Mouse (Mus musculus): Measurements from ENCODE around the gene Olfr1179. TPM values are rescaled to one million over a fixed set of nuclear protein-coding genes. Genes with fewer than 3 reads are reported as not detected.

Gene Olfr1179
- polyA plus RNA-seq (2014; fragmentation: Illumina TruSeq; extraction: RNeasy Lipid Tissue Mini Kit (QIAGEN cat#74804); ENCODE audit: low read depth, low replicate concordance): not detected

GRCm38 (mm10) chr2:88406353-88406752 is at the start of gene Olfr1179:
TSS of gene Olfr1179 (minus strand) at chr2:88406453.

DNA sequence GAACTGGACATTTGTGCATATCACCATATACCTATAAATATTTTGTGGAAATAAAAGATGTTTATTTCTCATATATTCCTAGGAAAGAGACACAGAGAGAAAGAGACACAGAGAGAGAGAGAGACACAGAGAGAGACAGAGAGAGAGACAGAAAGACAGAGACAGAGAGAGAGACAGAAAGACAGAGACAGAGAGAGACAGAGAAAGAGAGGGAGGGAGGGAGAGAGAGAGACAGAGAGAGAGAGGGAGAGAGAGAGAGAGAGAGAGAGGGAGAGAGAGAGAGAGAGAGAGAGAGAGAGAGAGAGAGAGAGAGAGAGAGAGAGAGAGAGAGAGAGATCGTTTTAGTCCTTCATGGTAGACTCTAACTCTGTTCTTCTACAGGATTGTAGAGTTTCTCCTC is 48.3 kb upstream of the Olfr1179 start, which contains the start of gene Olfr1183:
Olfr1183 (plus strand) TSS at position 301 of the 400 bp plus-strand sequence.

DNA sequence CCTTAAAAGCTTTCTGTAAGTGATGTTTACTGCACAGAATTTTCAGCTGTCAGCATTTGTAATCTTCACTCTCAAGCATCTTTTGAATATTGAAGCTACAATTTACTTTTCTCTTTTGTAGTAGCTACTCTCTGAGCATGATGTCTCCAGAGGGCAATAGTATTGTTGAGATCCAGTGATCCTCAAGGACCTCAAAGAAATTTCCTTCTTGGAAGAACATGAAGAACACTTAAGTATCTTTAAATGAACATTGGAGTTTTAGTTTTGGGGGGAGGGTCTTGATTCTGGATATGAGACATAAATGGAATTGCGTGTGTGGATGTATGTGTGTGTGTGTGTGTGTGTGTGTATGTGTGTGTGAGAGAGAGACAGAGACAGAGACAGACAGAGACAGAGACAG is 42.8 kb upstream of the Olfr1179 start, which contains the start of gene Gm13757:
Gm13757 (minus strand) TSS at position 101 of the 400 bp plus-strand sequence.

DNA sequence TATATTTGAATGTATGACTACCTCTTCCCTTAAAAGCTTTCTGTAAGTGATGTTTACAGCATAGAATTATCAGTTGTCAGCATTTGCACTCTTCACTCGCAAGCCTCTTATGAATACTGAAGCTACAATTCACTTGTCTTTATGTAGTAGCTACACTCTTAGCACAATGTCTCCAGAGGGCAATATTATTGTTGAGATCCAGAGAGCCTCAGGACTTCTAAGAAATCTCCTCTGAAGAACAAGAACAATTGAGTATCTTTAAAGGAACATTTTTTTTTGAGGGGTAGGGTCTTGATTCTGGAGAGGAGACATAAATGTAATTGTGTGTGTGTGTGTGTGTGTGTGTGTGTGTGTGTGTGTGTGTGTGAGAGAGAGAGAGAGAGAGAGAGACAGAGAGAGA is 19.8 kb upstream of the Olfr1179 start, which contains the start of gene Olfr1181:
Olfr1181 (minus strand) TSS at position 101 of the 400 bp plus-strand sequence.

DNA sequence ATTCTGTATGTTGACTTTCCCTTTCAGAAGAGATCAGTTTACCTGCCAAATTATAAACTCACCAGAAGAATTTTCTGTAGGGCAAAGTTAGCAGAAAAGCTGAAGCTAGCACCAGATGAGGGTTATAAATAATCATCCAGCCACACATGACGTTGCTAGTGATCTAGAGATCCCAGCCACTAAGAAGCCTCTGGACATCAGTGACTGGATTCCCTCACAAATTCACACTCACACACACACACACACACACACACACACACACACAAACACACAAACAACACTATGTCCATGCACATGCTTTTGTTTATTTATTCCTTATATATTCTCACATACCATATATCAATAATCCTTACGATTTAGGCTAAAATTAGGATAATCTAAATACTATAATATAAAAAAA is 12.8 kb upstream of the Olfr1179 start, which contains the start of gene Olfr1180:
Olfr1180 (minus strand) TSS at position 101 of the 400 bp plus-strand sequence.

DNA sequence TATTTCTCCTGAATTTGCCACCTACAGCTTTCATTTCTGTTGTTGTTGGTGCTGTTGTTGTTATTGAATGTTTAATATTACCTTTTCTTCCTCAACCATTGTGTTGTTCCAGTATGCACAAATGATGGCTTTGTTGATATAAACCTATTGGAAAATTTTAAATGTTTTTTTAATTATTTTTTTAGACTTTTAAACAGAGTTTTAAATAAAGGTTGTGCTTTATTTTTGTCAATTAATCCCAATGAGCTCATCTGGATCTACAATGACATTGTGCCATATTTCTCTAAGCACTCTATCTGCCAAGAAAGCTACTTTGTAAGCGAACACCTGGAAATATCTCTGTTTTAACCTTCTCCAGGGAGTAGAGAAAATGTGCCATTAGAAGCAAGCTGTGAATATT is 19.5 kb downstream of the Olfr1179 start, which contains the start of gene Olfr1178:
Olfr1178 (plus strand) TSS at position 301 of the 400 bp plus-strand sequence.

Other genes starting within 250 kb of the Olfr1179 start
- gene Olfr1168, start 224.6 kb downstream of the Olfr1179 start, polyA plus RNA-seq (2014; fragmentation: Illumina TruSeq; extraction: RNeasy Lipid Tissue Mini Kit (QIAGEN cat#74804); ENCODE audit: low read depth, low replicate concordance): not detected
- not detected for gene Olfr1170, start 178.1 kb downstream of the Olfr1179 start, polyA plus RNA-seq (2014; fragmentation: Illumina TruSeq; extraction: RNeasy Lipid Tissue Mini Kit (QIAGEN cat#74804); ENCODE audit: low read depth, low replicate concordance)
- not detected for gene Olfr1173, start 126.6 kb downstream of the Olfr1179 start, polyA plus RNA-seq (2014; fragmentation: Illumina TruSeq; extraction: RNeasy Lipid Tissue Mini Kit (QIAGEN cat#74804); ENCODE audit: low read depth, low replicate concordance)
- gene Olfr1174-ps, start 91.3 kb downstream of the Olfr1179 start, polyA plus RNA-seq (2014; fragmentation: Illumina TruSeq; extraction: RNeasy Lipid Tissue Mini Kit (QIAGEN cat#74804); ENCODE audit: low read depth, low replicate concordance): not detected
- gene Olfr1175-ps, start 79.2 kb downstream of the Olfr1179 start, polyA plus RNA-seq (2014; fragmentation: Illumina TruSeq; extraction: RNeasy Lipid Tissue Mini Kit (QIAGEN cat#74804); ENCODE audit: low read depth, low replicate concordance): not detected
- gene Olfr1176, start 69.7 kb downstream of the Olfr1179 start, polyA plus RNA-seq (2014; fragmentation: Illumina TruSeq; extraction: RNeasy Lipid Tissue Mini Kit (QIAGEN cat#74804); ENCODE audit: low read depth, low replicate concordance): not detected
- gene Olfr1177-ps, start 60.0 kb downstream of the Olfr1179 start, polyA plus RNA-seq (2014; fragmentation: Illumina TruSeq; extraction: RNeasy Lipid Tissue Mini Kit (QIAGEN cat#74804); ENCODE audit: low read depth, low replicate concordance): not detected
- not detected for gene Olfr1178, start 19.4 kb downstream of the Olfr1179 start, polyA plus RNA-seq (2014; fragmentation: Illumina TruSeq; extraction: RNeasy Lipid Tissue Mini Kit (QIAGEN cat#74804); ENCODE audit: low read depth, low replicate concordance)
- gene Olfr1180, start 12.7 kb upstream of the Olfr1179 start, polyA plus RNA-seq (2014; fragmentation: Illumina TruSeq; extraction: RNeasy Lipid Tissue Mini Kit (QIAGEN cat#74804); ENCODE audit: low read depth, low replicate concordance): not detected
- not detected for gene Olfr1181, start 19.7 kb upstream of the Olfr1179 start, polyA plus RNA-seq (2014; fragmentation: Illumina TruSeq; extraction: RNeasy Lipid Tissue Mini Kit (QIAGEN cat#74804); ENCODE audit: low read depth, low replicate concordance)
- not detected for gene Gm13757, start 42.7 kb upstream of the Olfr1179 start, polyA plus RNA-seq (2014; fragmentation: Illumina TruSeq; extraction: RNeasy Lipid Tissue Mini Kit (QIAGEN cat#74804); ENCODE audit: low read depth, low replicate concordance)
- gene Olfr1183, start 48.4 kb upstream of the Olfr1179 start, polyA plus RNA-seq (2014; fragmentation: Illumina TruSeq; extraction: RNeasy Lipid Tissue Mini Kit (QIAGEN cat#74804); ENCODE audit: low read depth, low replicate concordance): not detected
- not detected for gene Olfr1184, start 77.1 kb upstream of the Olfr1179 start, polyA plus RNA-seq (2014; fragmentation: Illumina TruSeq; extraction: RNeasy Lipid Tissue Mini Kit (QIAGEN cat#74804); ENCODE audit: low read depth, low replicate concordance)
- gene Olfr1185-ps1, start 86.9 kb upstream of the Olfr1179 start, polyA plus RNA-seq (2014; fragmentation: Illumina TruSeq; extraction: RNeasy Lipid Tissue Mini Kit (QIAGEN cat#74804); ENCODE audit: low read depth, low replicate concordance): not detected
- gene Olfr1186, start 112.1 kb upstream of the Olfr1179 start, polyA plus RNA-seq (2014; fragmentation: Illumina TruSeq; extraction: RNeasy Lipid Tissue Mini Kit (QIAGEN cat#74804); ENCODE audit: low read depth, low replicate concordance): not detected
- not detected for gene Olfr1188, start 150.5 kb upstream of the Olfr1179 start, polyA plus RNA-seq (2014; fragmentation: Illumina TruSeq; extraction: RNeasy Lipid Tissue Mini Kit (QIAGEN cat#74804); ENCODE audit: low read depth, low replicate concordance)
- not detected for gene Olfr1189, start 180.0 kb upstream of the Olfr1179 start, polyA plus RNA-seq (2014; fragmentation: Illumina TruSeq; extraction: RNeasy Lipid Tissue Mini Kit (QIAGEN cat#74804); ENCODE audit: low read depth, low replicate concordance)
- gene Olfr1191-ps1, start 234.1 kb upstream of the Olfr1179 start, polyA plus RNA-seq (2014; fragmentation: Illumina TruSeq; extraction: RNeasy Lipid Tissue Mini Kit (QIAGEN cat#74804); ENCODE audit: low read depth, low replicate concordance): not detected
- not detected for gene Olfr1192-ps1, start 242.1 kb upstream of the Olfr1179 start, polyA plus RNA-seq (2014; fragmentation: Illumina TruSeq; extraction: RNeasy Lipid Tissue Mini Kit (QIAGEN cat#74804); ENCODE audit: low read depth, low replicate concordance)

Data from kidney, adult 10 weeks (tissue).